Mouse (Mus musculus) hindbrain, postnatal 0 days (tissue): Measurements from ENCODE around the gene Dbndd2. TPM values are rescaled to one million over a fixed set of nuclear protein-coding genes. Genes with fewer than 3 reads are reported as not detected.

Experiments
- ATAC-seq: fragments of 200-750 bp; cut with Nextera tagmentation; 2 replicates; pipeline ENCODE4 v1.8.0; 2017; ENCODE audit warnings: mild to moderate bottlenecking, moderate TSS enrichment, moderate library complexity
- DNase-seq: peaks from one replicate; pipeline ENCODE4 v3.0.0-alpha.2; 2015; ENCODE audit warnings: low spot score
- H3K27ac ChIP-seq: fragments of 300-500 bp; sonication (generic); 2 replicates; pipeline ENCODE4 v1.5.1; 2014; ENCODE audit warnings: mild to moderate bottlenecking
- H3K27me3 ChIP-seq: fragments of 300-500 bp; sonication (generic); 2 replicates; pipeline ENCODE4 v1.6.1; 2014; ENCODE audit warnings: low read length, mixed read lengths; ENCODE audit not compliant: insufficient read depth
- H3K36me3 ChIP-seq: fragments of 300-500 bp; sonication (generic); 2 replicates; pipeline ENCODE4 v1.6.1; 2014; ENCODE audit warnings: low read length, mixed read lengths; ENCODE audit not compliant: insufficient read depth
- H3K4me1 ChIP-seq: fragments of 300-500 bp; sonication (generic); 2 replicates; pipeline ENCODE4 v1.6.1; 2014; ENCODE audit warnings: antibody characterized with exemption, low read length, mixed read lengths; ENCODE audit not compliant: insufficient read depth
- H3K4me2 ChIP-seq: fragments of 300-500 bp; sonication (generic); 2 replicates; pipeline ENCODE4 v1.6.1; 2014; ENCODE audit warnings: low read depth, mild to moderate bottlenecking, low read length, moderate library complexity, mixed read lengths
- H3K4me3 ChIP-seq: fragments of 300-500 bp; sonication (generic); 2 replicates; pipeline ENCODE4 v1.5.1; 2014; ENCODE audit warnings: low read length
- H3K9ac ChIP-seq: fragments of 300-500 bp; sonication (generic); replicated peaks from 2 replicates; pipeline ENCODE4 v1.6.1; 2014; ENCODE audit warnings: mild to moderate bottlenecking, low read length, moderate library complexity, mixed read lengths
- H3K9me3 ChIP-seq: fragments of 300-500 bp; sonication (generic); 2 replicates; pipeline ENCODE4 v1.6.1; 2016; ENCODE audit warnings: low read length, mixed read lengths
- CTCF ChIP-seq: IDR thresholded peaks from 2 replicates; pipeline ENCODE4 v1.5.1; 2016; ENCODE audit warnings: antibody characterized with exemption, control low read depth, low read depth
- WGBS: fragments of 180-500 bp; shearing (Covaris S2); extraction: QIAGEN DNeasy Blood & Tissue Kit; methylation state at CpG from one replicate; pipeline ENCODE4 v1.1.7; 2014; 5-methylcytosine and 5-hydroxymethylcytosine counted together
- polyA plus RNA-seq: library from polyadenylated mRNA; unstranded; fragments of >200 nt; fragmentation: Nextera tagmentation; extraction: Ambion mirVana; gene quantifications from 2 replicates; pipeline ENCODE4 v1.2.1, GENCODE M21; 2015
- total RNA-seq: library from RNA; depleted of rRNA; stranded (reverse); fragments of >200 nt; gene quantifications from 2 replicates; pipeline ENCODE4 v1.2.3, GENCODE M21; 2014; rRNA removed

The Dbndd2 gene
- total RNA-seq = 29.5 and 30.9 TPM in 2 replicates
- 37.2 and 38.0 TPM in 2 replicates for polyA plus RNA-seq

DNA sequence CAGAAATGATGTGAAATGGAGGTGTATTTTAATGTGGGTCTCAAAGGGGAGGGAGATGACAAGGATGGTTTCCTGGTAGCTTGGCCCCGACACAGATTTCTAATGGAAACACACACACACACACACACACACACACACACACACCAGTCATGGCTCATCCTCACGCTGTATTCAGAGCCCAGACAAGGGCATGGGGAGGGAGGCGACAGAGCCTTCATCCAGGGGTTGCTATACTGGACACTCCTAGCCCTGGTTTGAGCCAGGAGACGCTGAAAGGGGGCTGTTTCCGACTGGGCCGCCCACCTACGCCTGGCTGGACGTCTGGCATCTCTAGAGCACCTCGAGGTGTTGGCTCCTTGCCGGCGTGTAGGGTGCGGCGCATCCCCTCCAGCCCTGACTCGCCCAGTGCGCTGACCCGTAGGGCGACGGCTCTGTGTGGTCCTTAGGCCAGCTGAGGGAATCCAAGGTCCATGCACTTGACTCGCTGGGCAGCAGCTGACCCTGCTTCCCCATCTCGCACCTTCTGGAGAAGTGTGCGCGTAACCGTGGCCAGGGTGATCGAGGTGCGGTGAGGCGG, at the start of gene Dbndd2:
TSS of gene Dbndd2 (plus strand) at position 426 of the 577 bp plus-strand sequence.
- DNase-seq = peak; percentile 30
- TF ChIP-seq CTCF = no peak

DNA sequence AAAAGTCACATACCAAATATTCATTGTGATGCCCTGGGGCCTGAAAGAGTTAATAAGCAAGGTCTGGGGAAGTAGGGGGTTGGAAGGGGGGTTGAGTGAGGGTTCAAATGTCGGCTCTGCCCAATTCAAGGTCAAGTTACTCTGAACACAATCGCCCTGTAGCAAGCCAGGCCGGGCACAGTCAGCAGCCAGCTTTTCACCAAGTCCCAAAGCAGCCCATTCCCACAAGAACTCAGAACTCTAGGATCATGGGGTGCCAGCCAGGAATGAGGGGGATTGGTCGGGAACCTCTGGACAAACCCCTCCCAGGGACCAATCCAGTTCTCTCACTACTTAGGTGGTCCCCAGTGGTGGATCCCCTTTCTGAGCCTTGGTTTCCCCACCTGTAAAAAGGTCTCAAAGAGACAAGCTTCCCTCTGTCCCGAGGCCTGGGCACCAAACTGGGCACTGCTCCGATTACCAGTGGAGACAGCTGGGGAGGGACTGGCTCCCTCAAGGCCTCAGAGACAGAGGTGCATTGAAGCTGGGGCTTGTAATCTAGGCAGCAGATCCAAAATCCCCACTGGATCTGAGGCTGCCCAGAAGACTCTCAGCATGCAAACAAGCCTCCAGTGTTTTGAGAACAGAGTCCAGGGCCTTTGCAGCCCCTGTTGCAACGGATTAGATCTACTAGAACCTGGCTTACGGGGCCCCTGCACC, 49.5 kb upstream of the Dbndd2 start:
- Histone ChIP-seq H3K27ac (peak overlapping the region; percentile 71), H3K4me1 (0 out of 2 replicates have a peak, but pooled peaks cover 2% of the 10 kb centered on the region), H3K36me3 (no peaks in the 10 kb centered on the region), H3K9ac (no peak overlapping the region), H3K4me3 (no peak overlapping the region), H3K4me2 (no peak overlapping the region), H3K9me3 (no peaks in the 10 kb centered on the region), H3K27me3 (no peaks in the 10 kb centered on the region)
- WGBS = 27% methylated on average over 8 of the region's 8 CpGs
- DNase-seq (peak; percentile 26), ATAC-seq (peak; percentile 51; the same call in 1 of the 2 replicates)
- no peak for TF ChIP-seq CTCF

More for the DNA sequence above, at the start of gene Dbndd2:
- 1% methylated on average over 26 of the region's 26 CpGs for WGBS
- H3K36me3 ChIP-seq = peaks cover 12% of the 10 kb centered on the region; the same call in 1 of the 2 replicates
- H3K4me3 ChIP-seq = peak within 1 kb of the TSS; percentile 63
- H3K27ac ChIP-seq = peak within 1 kb of the TSS; percentile 72
- no peaks in the 10 kb centered on the region for H3K27me3 ChIP-seq
- ATAC-seq = peak; percentile 51
- H3K4me2 ChIP-seq = peak within 1 kb of the TSS; percentile 98
- H3K9ac ChIP-seq = peak within 1 kb of the TSS; percentile 77
- no peaks in the 10 kb centered on the region for H3K9me3 ChIP-seq
- no peaks in the 10 kb centered on the region for H3K4me1 ChIP-seq

DNA sequence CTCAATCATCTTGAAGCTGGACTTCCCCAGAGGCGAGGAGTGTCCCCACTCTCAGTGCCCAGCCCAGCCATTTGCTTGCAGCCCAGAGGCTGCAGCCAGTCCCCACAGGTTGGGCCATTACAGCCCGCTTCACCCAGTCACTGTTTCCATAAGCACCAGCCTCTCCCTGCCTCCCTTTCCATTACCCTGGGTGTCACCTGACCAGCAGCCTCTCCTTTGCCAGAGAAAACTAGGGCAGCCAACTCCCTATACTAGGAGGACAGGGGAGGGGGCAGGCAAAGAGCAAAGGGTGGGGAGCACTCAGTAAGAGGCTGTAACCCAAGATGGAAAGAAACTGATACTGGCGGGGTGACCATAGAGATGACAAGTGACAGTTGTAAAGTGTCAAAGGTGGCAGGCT, 48.9 kb upstream of the Dbndd2 start:
- Histone ChIP-seq H3K9me3 (no peaks in the 10 kb centered on the region), H3K4me2 (no peak overlapping the region), H3K4me1 (0 out of 2 replicates have a peak, but pooled peaks cover 3% of the 10 kb centered on the region), H3K27ac (peak overlapping the region; percentile 71), H3K9ac (no peak overlapping the region), H3K27me3 (no peaks in the 10 kb centered on the region), H3K4me3 (no peak overlapping the region), H3K36me3 (no peaks in the 10 kb centered on the region)
- ATAC-seq = peak; percentile 63
- no peak for DNase-seq
- WGBS = 68% methylated on average over 3 of the region's 3 CpGs
- TF ChIP-seq CTCF = no peak

DNA sequence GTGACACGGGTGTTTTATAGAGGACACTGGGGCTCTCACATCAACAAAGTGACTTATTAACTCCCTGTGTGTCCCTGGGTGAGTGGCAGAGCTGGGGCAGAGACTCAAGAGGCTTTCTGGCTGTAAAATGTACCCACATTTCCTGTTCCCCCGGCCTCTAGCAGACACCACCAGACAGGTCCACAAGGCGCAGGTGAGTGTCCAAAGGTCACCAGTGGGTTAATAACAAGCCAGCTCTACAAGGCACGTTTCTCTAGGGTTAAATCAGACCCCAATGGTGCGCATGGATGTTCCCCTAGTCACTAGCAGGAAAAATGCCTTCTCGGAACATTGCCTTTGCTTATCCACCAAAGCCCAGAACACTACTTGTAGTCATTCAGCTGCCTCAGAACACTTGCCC, 48.2 kb upstream of the Dbndd2 start:
- WGBS = 77% methylated on average over 6 of the region's 6 CpGs

DNA sequence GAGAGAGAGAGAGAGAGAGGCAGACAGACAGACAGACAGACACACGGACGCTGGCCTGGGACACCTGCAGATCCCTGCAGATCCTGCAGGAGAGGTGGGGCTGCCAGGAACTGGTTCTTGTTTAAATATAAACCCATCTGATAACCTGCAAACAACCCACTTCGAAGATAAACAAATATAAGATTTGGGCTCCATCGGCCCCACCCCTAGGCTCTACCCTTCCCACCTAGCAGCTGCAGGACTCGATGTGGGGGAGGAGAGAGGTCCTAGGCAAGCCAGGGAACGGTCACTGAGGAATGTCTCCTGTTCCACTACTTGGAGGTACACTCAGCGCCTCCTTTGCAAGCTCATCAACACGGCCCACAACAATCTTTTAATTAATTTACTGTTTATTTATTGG, 47.6 kb upstream of the Dbndd2 start:
- 72% methylated on average over 8 of the region's 8 CpGs for WGBS
- Histone ChIP-seq H3K36me3 (no peaks in the 10 kb centered on the region), H3K4me1 (peaks cover 12% of the 10 kb centered on the region), H3K27ac (no peak overlapping the region), H3K4me2 (no peak overlapping the region), H3K9ac (no peak overlapping the region), H3K27me3 (no peaks in the 10 kb centered on the region), H3K9me3 (no peaks in the 10 kb centered on the region), H3K4me3 (no peak overlapping the region)
- no peak for ATAC-seq
- no peak for TF ChIP-seq CTCF
- no peak for DNase-seq

More for the DNA sequence above, 48.2 kb upstream of the Dbndd2 start:
- ATAC-seq = no peak
- no peaks in the 10 kb centered on the region for H3K36me3 ChIP-seq
- H3K4me3 ChIP-seq = no peak overlapping the region
- no peaks in the 10 kb centered on the region for H3K27me3 ChIP-seq
- H3K9ac ChIP-seq = no peak overlapping the region
- DNase-seq = no peak
- peaks cover 7% of the 10 kb centered on the region; the same call in 1 of the 2 replicates for H3K4me1 ChIP-seq
- H3K27ac ChIP-seq = no peak overlapping the region
- no peaks in the 10 kb centered on the region for H3K9me3 ChIP-seq
- H3K4me2 ChIP-seq = no peak overlapping the region
- no peak for TF ChIP-seq CTCF

DNA sequence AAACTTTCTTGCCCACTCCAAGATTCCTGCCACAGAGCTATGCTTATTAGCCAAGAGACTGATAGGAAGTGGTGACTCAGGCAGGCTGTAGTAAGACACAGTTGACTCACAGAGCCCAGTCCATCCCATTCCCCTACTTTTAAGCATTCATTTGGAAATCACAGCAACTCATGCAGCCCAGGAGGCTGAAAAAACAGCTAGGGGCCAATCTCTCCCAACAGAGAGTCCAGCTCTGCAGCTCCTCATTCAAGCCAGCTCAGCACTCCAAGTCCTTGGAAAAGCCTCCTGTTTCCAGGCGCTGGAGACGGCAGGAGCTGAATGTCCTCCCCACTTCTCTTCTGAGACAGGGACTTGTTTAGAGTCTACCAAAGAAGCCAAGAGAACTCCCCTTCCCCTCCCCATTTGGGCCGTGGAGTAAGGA, 46.9 kb upstream of the Dbndd2 start:
- no peaks in the 10 kb centered on the region for H3K36me3 ChIP-seq
- H3K9ac ChIP-seq = no peak overlapping the region
- peak overlapping the region; percentile 54; the same call in 1 of the 2 replicates for H3K27ac ChIP-seq
- H3K4me2 ChIP-seq = no peak overlapping the region
- 61% methylated on average over 3 of the region's 3 CpGs for WGBS
- H3K4me1 ChIP-seq = peaks cover 17% of the 10 kb centered on the region
- ATAC-seq = no peak
- H3K9me3 ChIP-seq = no peaks in the 10 kb centered on the region
- no peaks in the 10 kb centered on the region for H3K27me3 ChIP-seq
- no peak overlapping the region for H3K4me3 ChIP-seq
- no peak for TF ChIP-seq CTCF
- peak; percentile 20 for DNase-seq

DNA sequence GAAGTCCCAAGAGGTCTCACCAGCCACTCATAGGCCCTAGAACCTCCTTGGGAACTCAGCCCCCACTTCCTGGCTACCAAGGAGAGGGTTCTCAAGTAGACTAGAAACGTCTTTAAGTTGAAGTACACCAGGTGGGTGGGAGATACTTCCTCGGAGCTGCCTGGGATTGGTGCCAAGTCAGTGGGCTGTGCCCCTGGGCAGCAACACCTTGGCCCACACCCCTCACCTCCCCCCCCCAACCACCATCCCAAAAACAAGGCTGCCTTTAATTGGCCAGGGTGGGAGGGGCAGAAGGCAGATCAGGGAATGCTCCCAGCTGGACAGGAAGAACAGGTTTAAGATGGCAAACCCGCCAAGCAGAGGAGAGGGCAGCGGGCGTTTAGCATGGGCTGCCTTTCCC, 45.6 kb upstream of the Dbndd2 start:
- no peak for TF ChIP-seq CTCF
- no peaks in the 10 kb centered on the region for H3K27me3 ChIP-seq
- H3K9ac ChIP-seq = no peak overlapping the region
- DNase-seq (no peak), ATAC-seq (no peak)
- 85% methylated on average over 5 of the region's 5 CpGs for WGBS
- H3K4me1 ChIP-seq = peaks cover 17% of the 10 kb centered on the region
- H3K9me3 ChIP-seq = no peaks in the 10 kb centered on the region
- no peak overlapping the region for H3K4me3 ChIP-seq
- H3K27ac ChIP-seq = no peak overlapping the region
- H3K4me2 ChIP-seq = no peak overlapping the region
- H3K36me3 ChIP-seq = no peaks in the 10 kb centered on the region
